Mouse (Mus musculus): ENCODE measurements around the gene Prkcb. TPM values are rescaled to one million over a fixed set of nuclear protein-coding genes. Genes with fewer than 3 reads are reported as not detected.
A peak's percentile ranks its signal among the peaks of the same experiment; 100 is the strongest.

Prkcb gene
- polyA plus RNA-seq, 1 experiment from 2014 or later: 60.9 TPM

DNA sequence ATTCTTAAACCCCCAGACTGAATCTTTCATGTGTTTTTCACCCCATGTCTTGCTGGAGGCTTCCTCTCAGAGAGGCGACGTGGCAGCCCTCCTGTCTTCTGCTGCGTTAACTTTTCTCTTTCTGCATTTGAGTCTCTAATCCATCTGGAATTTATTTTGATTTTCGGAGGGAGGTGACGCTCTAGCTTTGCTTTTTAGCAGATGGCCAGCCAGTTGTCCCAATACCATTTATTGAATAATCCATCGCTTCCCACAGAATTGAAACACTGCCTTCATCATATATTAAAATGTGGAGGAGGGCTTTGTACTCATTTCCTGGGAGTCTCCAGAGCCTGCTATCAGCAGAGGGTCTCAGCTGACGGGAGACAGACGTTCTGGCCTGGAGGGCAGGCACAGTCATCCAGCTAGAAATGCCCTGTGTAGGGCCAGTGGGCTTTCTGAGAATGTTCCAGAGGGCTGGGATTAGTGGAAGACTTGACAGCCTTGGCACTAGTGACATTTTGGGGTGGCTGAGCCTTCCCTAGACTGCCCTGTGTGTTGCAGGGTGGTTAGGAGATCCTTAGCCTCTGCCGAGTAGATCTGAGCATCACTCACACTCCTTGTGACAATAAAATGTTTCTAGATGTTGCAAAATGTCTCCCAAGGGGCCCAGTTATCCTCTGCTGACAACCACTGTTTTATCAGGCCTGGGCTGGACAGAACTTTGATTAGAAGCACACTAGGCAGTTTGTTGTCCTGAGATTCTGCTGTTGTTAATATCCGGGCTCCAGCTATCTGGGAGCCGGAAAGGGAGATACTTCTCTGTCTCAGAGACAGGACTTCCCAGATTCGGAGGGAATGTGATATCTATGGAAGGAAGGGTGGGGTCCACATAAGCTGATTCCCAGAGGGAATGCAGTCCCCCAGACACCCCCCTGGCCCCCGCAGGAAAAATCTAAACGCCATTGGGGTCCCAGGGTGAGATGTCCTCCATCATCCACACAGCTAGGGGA is 58.0 kb downstream of the Prkcb start:
- no peaks in the 10 kb centered on the region for H3K27me3 ChIP-seq (replicated peaks; ENCODE audit: control insufficient read depth, insufficient read depth, low read length)
- 68% methylated on average over 14 of the region's 14 CpGs for WGBS
- ATAC-seq: peak; percentile 16; the same call in 1 of the 2 replicates
- peak overlapping the region; percentile 29; the same call in 1 of the 2 replicates for H3K27ac ChIP-seq (ENCODE audit: low read length)
- no peaks in the 10 kb centered on the region for H3K36me3 ChIP-seq (ENCODE audit: control insufficient read depth, insufficient read depth)
- no peak overlapping the region for H3K4me3 ChIP-seq (replicated peaks; ENCODE audit: low read length)
- no peak overlapping the region for H3K9ac ChIP-seq (replicated peaks; ENCODE audit: low read depth, low read length)
- peaks cover 5% of the 10 kb centered on the region; the same call in 1 of the 2 replicates for H3K4me1 ChIP-seq (replicated peaks; ENCODE audit: control insufficient read depth, insufficient read depth, low read length)
- no peaks in the 10 kb centered on the region for H3K9me3 ChIP-seq (ENCODE audit: control insufficient read depth, low read length)
- no peak overlapping the region for H3K4me2 ChIP-seq (ENCODE audit: low read length)

DNA sequence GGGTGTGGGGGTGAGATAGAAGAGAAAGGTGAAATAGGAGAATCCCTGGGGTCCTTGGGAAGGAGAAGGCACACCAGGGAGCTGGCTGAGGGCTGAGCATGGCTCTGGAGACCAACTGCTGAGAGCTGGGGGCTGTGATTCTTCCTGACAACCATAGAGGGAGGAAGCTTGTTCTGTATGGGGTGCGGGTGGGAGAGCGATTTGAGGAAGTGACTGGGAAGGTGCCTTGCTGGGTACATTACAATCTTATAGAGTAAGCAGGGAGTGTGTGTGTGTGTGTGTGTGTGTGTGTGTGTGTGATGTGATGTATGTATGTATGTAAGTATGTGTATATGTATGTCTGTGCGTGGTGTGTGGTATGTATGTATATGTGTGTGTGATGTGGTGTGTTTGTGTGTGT is 58.9 kb downstream of the Prkcb start:
- H3K36me3 ChIP-seq (ENCODE audit: control insufficient read depth, insufficient read depth): no peaks in the 10 kb centered on the region
- no peak overlapping the region for H3K9ac ChIP-seq (replicated peaks; ENCODE audit: low read depth, low read length)
- WGBS: 91% methylated on average over 3 of the region's 3 CpGs
- no peak overlapping the region for H3K27ac ChIP-seq (ENCODE audit: low read length)
- H3K4me2 ChIP-seq (ENCODE audit: low read length): no peak overlapping the region
- peaks cover 6% of the 10 kb centered on the region for H3K4me1 ChIP-seq (replicated peaks; ENCODE audit: control insufficient read depth, insufficient read depth, low read length)
- no peaks in the 10 kb centered on the region for H3K27me3 ChIP-seq (replicated peaks; ENCODE audit: control insufficient read depth, insufficient read depth, low read length)
- H3K9me3 ChIP-seq (ENCODE audit: control insufficient read depth, low read length): no peaks in the 10 kb centered on the region
- no peak for ATAC-seq
- H3K4me3 ChIP-seq (replicated peaks; ENCODE audit: low read length): no peak overlapping the region

DNA sequence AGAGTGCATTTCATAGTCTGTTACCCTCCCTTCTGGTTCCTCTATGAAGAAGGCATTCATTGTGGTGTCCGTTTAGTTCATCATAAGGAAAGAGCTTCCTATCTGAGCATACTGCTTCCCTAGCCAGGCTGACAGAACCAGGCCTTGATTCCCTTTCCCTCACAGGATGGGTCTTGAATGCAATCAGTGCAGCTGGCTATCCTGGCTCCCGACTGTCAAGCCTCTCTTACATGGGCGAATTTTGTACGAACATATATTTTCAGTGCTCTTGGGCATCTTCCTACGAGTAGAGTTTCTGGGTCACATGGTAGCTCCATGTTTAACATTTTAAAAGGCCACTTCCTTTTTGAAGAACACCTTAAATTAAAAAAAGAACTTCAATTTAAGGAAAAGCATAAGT is 61.4 kb downstream of the Prkcb start:
- no peaks in the 10 kb centered on the region for H3K9me3 ChIP-seq (ENCODE audit: control insufficient read depth, low read length)
- ATAC-seq: no peak

DNA sequence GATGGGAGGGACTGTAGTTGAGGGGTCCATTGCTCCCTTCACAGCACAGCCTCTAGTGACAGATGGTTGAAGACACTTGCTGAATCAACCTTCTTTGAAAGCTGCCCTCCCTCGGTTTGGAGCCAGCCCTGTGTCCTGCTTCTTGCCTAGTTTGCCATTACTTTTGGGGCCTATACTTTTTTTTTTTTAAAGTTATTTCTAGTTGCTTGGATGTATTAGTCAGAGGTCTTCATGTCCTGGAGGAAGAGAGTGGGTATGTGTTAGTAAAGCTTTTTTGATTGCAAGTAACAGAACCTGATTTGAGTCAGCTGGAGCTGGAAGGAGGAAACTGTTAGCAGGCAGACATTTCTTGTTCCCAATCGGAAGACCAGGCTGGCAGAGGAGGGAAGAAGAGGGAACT is 62.2 kb downstream of the Prkcb start:
- Histone ChIP-seq H3K4me3 (replicated peaks; ENCODE audit: low read length) (no peak overlapping the region), H3K36me3 (ENCODE audit: control insufficient read depth, insufficient read depth) (no peaks in the 10 kb centered on the region), H3K4me2 (ENCODE audit: low read length) (no peak overlapping the region), H3K4me1 (replicated peaks; ENCODE audit: control insufficient read depth, insufficient read depth, low read length) (peaks cover 14% of the 10 kb centered on the region), H3K27ac (ENCODE audit: low read length) (no peak overlapping the region), H3K9ac (replicated peaks; ENCODE audit: low read depth, low read length) (no peak overlapping the region), H3K27me3 (replicated peaks; ENCODE audit: control insufficient read depth, insufficient read depth, low read length) (no peaks in the 10 kb centered on the region), H3K9me3 (ENCODE audit: control insufficient read depth, low read length) (no peaks in the 10 kb centered on the region)
- 86% methylated on average over 2 of the region's 2 CpGs for WGBS
- no peak for ATAC-seq

More for the DNA sequence above, 61.4 kb downstream of the Prkcb start:
- H3K9ac ChIP-seq (replicated peaks; ENCODE audit: low read depth, low read length): no peak overlapping the region
- H3K27me3 ChIP-seq (replicated peaks; ENCODE audit: control insufficient read depth, insufficient read depth, low read length): no peaks in the 10 kb centered on the region
- WGBS: 88% methylated on average over 5 of the region's 5 CpGs
- H3K4me1 ChIP-seq (replicated peaks; ENCODE audit: control insufficient read depth, insufficient read depth, low read length): peaks cover 14% of the 10 kb centered on the region
- no peak overlapping the region for H3K4me3 ChIP-seq (replicated peaks; ENCODE audit: low read length)
- no peak overlapping the region for H3K4me2 ChIP-seq (ENCODE audit: low read length)
- no peak overlapping the region for H3K27ac ChIP-seq (ENCODE audit: low read length)
- H3K36me3 ChIP-seq (ENCODE audit: control insufficient read depth, insufficient read depth): no peaks in the 10 kb centered on the region

DNA sequence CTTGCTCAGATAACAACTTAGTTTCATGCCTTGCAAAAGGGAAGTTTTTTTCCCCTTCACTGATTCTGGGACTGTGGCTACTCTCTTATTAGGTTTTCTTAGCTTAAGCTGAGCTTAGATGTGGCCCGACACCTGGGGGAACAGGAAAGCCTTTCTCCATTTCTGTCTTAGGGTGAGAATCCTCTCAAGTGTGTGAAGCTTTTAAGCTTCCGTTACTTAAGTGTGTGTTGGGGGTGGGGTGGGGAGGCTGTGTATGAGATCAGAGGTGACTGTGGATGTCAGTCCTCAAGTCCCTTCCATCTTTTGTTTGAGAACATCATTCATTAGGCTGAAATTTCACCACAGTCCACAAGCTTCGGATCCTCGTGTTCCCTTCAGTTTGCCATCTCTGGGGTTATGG is 63.3 kb downstream of the Prkcb start:
- no peak for ATAC-seq
- 88% methylated on average over 4 of the region's 4 CpGs for WGBS
- H3K4me3 ChIP-seq (replicated peaks; ENCODE audit: low read length): no peak overlapping the region
- H3K9me3 ChIP-seq (ENCODE audit: control insufficient read depth, low read length): no peaks in the 10 kb centered on the region
- H3K36me3 ChIP-seq (ENCODE audit: control insufficient read depth, insufficient read depth): no peaks in the 10 kb centered on the region
- peaks cover 9% of the 10 kb centered on the region for H3K4me1 ChIP-seq (replicated peaks; ENCODE audit: control insufficient read depth, insufficient read depth, low read length)
- H3K9ac ChIP-seq (replicated peaks; ENCODE audit: low read depth, low read length): no peak overlapping the region
- no peaks in the 10 kb centered on the region for H3K27me3 ChIP-seq (replicated peaks; ENCODE audit: control insufficient read depth, insufficient read depth, low read length)
- no peak overlapping the region for H3K4me2 ChIP-seq (ENCODE audit: low read length)
- no peak overlapping the region for H3K27ac ChIP-seq (ENCODE audit: low read length)

DNA sequence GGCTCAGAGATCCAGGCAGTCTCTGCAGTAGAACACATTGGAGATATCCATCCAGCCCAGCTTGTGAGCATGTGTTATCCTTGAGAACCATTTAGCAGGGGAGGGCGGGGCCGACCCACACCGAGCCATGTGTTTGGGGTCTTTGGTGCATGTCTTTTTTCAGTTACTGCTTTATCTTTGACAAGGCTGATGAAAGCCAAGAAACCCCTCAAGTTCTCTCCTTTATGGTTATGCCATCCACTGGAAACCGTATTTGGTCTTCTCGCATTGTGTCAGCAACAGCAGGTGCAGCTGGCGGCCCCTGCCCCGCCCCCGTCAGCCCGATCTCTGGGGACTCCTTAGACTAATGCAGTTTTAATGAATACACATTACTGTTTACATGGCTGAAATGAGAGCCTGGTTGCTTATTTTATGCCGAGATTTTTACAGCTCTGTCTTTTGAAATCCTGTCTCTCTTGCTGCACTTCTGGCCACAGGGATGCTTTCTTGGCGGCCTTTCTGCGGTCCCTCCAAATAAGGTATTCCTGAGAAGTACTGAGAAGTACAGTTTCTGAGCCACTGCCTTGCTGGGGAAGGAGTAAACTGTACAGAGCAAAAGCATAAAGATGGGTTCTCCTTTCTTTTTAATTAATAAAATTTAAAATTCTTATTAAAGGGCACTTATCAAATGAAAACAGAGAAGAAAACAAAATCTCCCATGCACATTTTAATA is 64.2 kb downstream of the Prkcb start:
- Histone ChIP-seq H3K27ac (ENCODE audit: low read length) (peak overlapping the region; percentile 56), H3K27me3 (replicated peaks; ENCODE audit: control insufficient read depth, insufficient read depth, low read length) (no peaks in the 10 kb centered on the region), H3K4me3 (replicated peaks; ENCODE audit: low read length) (no peak overlapping the region), H3K9me3 (ENCODE audit: control insufficient read depth, low read length) (no peaks in the 10 kb centered on the region), H3K4me1 (replicated peaks; ENCODE audit: control insufficient read depth, insufficient read depth, low read length) (peaks cover 11% of the 10 kb centered on the region), H3K9ac (replicated peaks; ENCODE audit: low read depth, low read length) (no peak overlapping the region), H3K36me3 (ENCODE audit: control insufficient read depth, insufficient read depth) (no peaks in the 10 kb centered on the region), H3K4me2 (ENCODE audit: low read length) (peak overlapping the region; percentile 20)
- WGBS: 30% methylated on average over 12 of the region's 12 CpGs
- ATAC-seq: peak; percentile 82

DNA sequence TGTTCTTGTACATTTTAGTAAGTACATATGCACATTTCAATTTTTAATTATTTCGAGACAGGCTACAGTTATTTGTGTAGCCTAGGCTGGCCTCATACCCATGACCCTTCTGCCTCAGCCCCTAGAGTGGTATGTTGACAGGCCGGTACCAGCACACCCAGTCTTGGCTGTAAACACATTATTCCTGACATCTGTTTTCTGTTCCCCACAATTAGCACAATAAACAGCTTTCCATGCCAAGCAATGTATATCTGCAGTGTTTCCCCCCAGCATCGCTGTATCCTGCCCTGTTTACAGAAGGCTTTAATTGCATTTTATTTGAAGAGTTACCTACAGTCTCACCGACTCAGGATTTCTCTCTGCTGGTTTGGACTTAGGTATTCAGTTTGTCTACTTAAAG is 64.8 kb downstream of the Prkcb start:
- H3K36me3 ChIP-seq (ENCODE audit: control insufficient read depth, insufficient read depth): no peaks in the 10 kb centered on the region
- no peak overlapping the region for H3K9ac ChIP-seq (replicated peaks; ENCODE audit: low read depth, low read length)
- H3K4me3 ChIP-seq (replicated peaks; ENCODE audit: low read length): no peak overlapping the region
- H3K4me2 ChIP-seq (ENCODE audit: low read length): no peak overlapping the region
- 47% methylated on average over 4 of the region's 4 CpGs for WGBS
- no peak overlapping the region for H3K27ac ChIP-seq (ENCODE audit: low read length)
- H3K4me1 ChIP-seq (replicated peaks; ENCODE audit: control insufficient read depth, insufficient read depth, low read length): peaks cover 13% of the 10 kb centered on the region
- no peaks in the 10 kb centered on the region for H3K27me3 ChIP-seq (replicated peaks; ENCODE audit: control insufficient read depth, insufficient read depth, low read length)
- H3K9me3 ChIP-seq (ENCODE audit: control insufficient read depth, low read length): no peaks in the 10 kb centered on the region
- no peak for ATAC-seq

DNA sequence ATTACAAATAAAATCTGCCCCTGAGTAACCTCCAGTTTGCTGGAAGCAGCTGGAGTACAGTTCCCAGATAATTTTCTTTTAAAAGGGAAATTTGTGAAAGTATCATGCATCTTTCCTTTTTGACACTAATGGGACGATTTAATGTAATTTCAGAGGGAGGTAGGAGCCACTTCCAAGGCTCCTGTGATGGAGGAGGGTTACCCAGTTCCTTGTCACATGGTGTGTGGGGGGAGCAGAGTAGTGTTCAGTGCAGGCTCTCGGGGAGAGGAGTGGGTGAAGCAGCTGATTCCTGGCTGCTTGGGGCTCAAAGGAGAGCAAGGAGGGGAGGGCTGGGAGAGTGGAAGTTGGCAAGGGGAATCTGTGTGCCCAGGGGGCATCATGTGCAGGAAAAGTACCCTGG is 68.4 kb downstream of the Prkcb start:
- Histone ChIP-seq H3K27ac (ENCODE audit: low read length) (no peak overlapping the region), H3K9ac (replicated peaks; ENCODE audit: low read depth, low read length) (no peak overlapping the region), H3K9me3 (ENCODE audit: control insufficient read depth, low read length) (peaks cover 4% of the 10 kb centered on the region; the same call in 1 of the 2 replicates), H3K4me3 (replicated peaks; ENCODE audit: low read length) (no peak overlapping the region), H3K27me3 (replicated peaks; ENCODE audit: control insufficient read depth, insufficient read depth, low read length) (no peaks in the 10 kb centered on the region), H3K4me2 (ENCODE audit: low read length) (no peak overlapping the region), H3K4me1 (replicated peaks; ENCODE audit: control insufficient read depth, insufficient read depth, low read length) (peaks cover 13% of the 10 kb centered on the region), H3K36me3 (ENCODE audit: control insufficient read depth, insufficient read depth) (no peaks in the 10 kb centered on the region)
- peak; percentile 77; the same call in 1 of the 2 replicates for ATAC-seq
- WGBS: 33% methylated on average over 2 of the region's 2 CpGs

DNA sequence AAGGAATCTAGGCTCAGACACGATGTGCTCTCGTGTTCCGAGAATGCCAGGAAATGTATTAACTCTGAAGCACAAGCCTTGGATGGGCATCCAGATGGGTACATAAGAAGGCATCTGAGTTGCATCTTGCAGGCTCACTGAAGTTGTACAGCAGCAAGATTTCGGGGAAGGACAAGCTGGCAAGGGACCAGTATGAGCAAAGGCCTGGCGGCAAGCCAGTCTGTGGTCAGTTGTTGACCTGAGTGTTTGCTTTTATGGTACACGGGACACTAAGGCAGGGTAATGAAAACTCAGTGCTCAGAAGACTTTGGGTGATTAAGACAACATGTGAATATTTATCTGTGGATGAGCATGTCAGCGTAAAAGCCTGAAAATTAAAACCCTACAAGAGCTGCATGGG is 69.3 kb downstream of the Prkcb start:
- H3K4me3 ChIP-seq (replicated peaks; ENCODE audit: low read length): no peak overlapping the region
- H3K27me3 ChIP-seq (replicated peaks; ENCODE audit: control insufficient read depth, insufficient read depth, low read length): no peaks in the 10 kb centered on the region
- H3K9ac ChIP-seq (replicated peaks; ENCODE audit: low read depth, low read length): no peak overlapping the region
- H3K36me3 ChIP-seq (ENCODE audit: control insufficient read depth, insufficient read depth): no peaks in the 10 kb centered on the region
- no peak overlapping the region for H3K4me2 ChIP-seq (ENCODE audit: low read length)
- 80% methylated on average over 7 of the region's 7 CpGs for WGBS
- peaks cover 4% of the 10 kb centered on the region; the same call in 1 of the 2 replicates for H3K9me3 ChIP-seq (ENCODE audit: control insufficient read depth, low read length)
- no peak overlapping the region for H3K27ac ChIP-seq (ENCODE audit: low read length)
- H3K4me1 ChIP-seq (replicated peaks; ENCODE audit: control insufficient read depth, insufficient read depth, low read length): peaks cover 7% of the 10 kb centered on the region
- ATAC-seq: no peak

Measured in forebrain, embryonic 16.5 days (tissue).